Mouse (Mus musculus) midbrain, postnatal 0 days (tissue): ENCODE results near the gene Capza2. TPM values are rescaled to one million over a fixed set of nuclear protein-coding genes. Genes with fewer than 3 reads are reported as not detected.

ENCODE experiments used
- ATAC-seq: fragments of 200-750 bp; cut with Nextera tagmentation; 2 replicates; pipeline ENCODE4 v1.8.0; 2017; ENCODE audit warnings: moderate number of reproducible peaks, mild to moderate bottlenecking, moderate TSS enrichment, moderate library complexity; ENCODE audit not compliant: low FRiP score
- DNase-seq: peaks from one replicate; pipeline ENCODE4 v3.0.0-alpha.2; 2015; ENCODE audit warnings: low spot score
- H3K27ac ChIP-seq: fragments of 300-500 bp; sonication (generic); 2 replicates; pipeline ENCODE4 v1.5.1; 2014; ENCODE audit warnings: low read depth, mild to moderate bottlenecking, low read length, mixed read lengths
- H3K27me3 ChIP-seq: fragments of 300-500 bp; sonication (generic); 2 replicates; pipeline ENCODE4 v1.6.1; 2014; ENCODE audit warnings: low read length, control low read depth, mixed read lengths; ENCODE audit not compliant: insufficient read depth
- H3K36me3 ChIP-seq: fragments of 300-500 bp; sonication (generic); 2 replicates; pipeline ENCODE4 v1.6.1; 2014; ENCODE audit warnings: low read length, control low read depth, mixed read lengths; ENCODE audit not compliant: insufficient read depth
- H3K4me1 ChIP-seq: fragments of 300-500 bp; sonication (generic); 2 replicates; pipeline ENCODE4 v1.6.1; 2014; ENCODE audit warnings: mild to moderate bottlenecking, control low read depth, antibody characterized with exemption, low read length, mixed read lengths; ENCODE audit not compliant: insufficient read depth
- H3K4me2 ChIP-seq: fragments of 300-500 bp; sonication (generic); 2 replicates; pipeline ENCODE4 v1.6.1; 2014; ENCODE audit warnings: low read depth, mild to moderate bottlenecking, low read length, mixed read lengths; ENCODE audit not compliant: poor library complexity, severe bottlenecking
- H3K4me3 ChIP-seq: fragments of 300-500 bp; sonication (generic); 2 replicates; pipeline ENCODE4 v1.5.1; 2014; ENCODE audit warnings: low read depth, mild to moderate bottlenecking, low read length, moderate library complexity
- H3K9ac ChIP-seq: fragments of 300-500 bp; sonication (generic); replicated peaks from 2 replicates; pipeline ENCODE4 v1.6.1; 2014; ENCODE audit warnings: mild to moderate bottlenecking, low read length, moderate library complexity, mixed read lengths; ENCODE audit not compliant: poor library complexity, severe bottlenecking
- H3K9me3 ChIP-seq: fragments of 300-500 bp; sonication (generic); 2 replicates; pipeline ENCODE4 v1.6.1; 2016; ENCODE audit warnings: low read length, control low read depth
- CTCF ChIP-seq: IDR thresholded peaks from 2 replicates; pipeline ENCODE4 v1.5.1; 2016; ENCODE audit warnings: antibody characterized with exemption, mild to moderate bottlenecking
- WGBS: fragments of 180-500 bp; shearing (Covaris S2); extraction: QIAGEN DNeasy Blood & Tissue Kit; methylation state at CpG from one replicate; pipeline ENCODE4 v1.1.7; 2014; 5-methylcytosine and 5-hydroxymethylcytosine counted together
- polyA plus RNA-seq: library from polyadenylated mRNA; unstranded; fragments of >200 nt; fragmentation: Nextera tagmentation; extraction: Ambion mirVana; gene quantifications from 2 replicates; pipeline ENCODE4 v1.2.1, GENCODE M21; 2015
- total RNA-seq: library from RNA; depleted of rRNA; stranded (reverse); fragments of >200 nt; gene quantifications from 2 replicates; pipeline ENCODE4 v1.2.3, GENCODE M21; 2014; rRNA removed

The Capza2 gene
- total and polyA plus RNA-seq, 2 experiments from 2014 or later, result 136 to 233 TPM

DNA sequence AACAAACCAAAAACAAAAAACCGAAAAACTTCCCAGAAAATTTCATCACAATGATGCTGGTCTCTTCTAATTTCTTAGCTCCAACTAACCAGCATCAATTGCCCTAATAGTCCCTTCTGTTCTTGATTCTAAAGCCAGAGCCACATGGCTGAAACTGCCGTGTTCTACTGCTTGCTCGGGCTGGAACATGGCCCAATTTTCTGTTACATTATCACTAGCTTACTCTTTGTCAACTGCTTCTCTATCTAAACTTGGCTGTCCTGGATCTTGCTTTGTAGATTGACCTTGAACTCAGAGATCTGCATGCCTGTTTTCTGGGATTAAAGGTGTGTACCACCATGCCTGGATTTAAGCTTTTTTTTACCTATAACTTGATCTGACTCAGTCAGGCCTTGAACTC is 69.9 kb downstream of the Capza2 start:
- H3K4me1 ChIP-seq, result no peaks in the 10 kb centered on the region
- TF ChIP-seq CTCF, result no peak
- no peak overlapping the region for H3K27ac ChIP-seq
- no peaks in the 10 kb centered on the region for H3K27me3 ChIP-seq
- ATAC-seq (no peak), DNase-seq (no peak)
- no peak overlapping the region for H3K4me3 ChIP-seq
- H3K9ac ChIP-seq, result no peak overlapping the region
- no peak overlapping the region for H3K4me2 ChIP-seq
- no peaks in the 10 kb centered on the region for H3K9me3 ChIP-seq
- H3K36me3 ChIP-seq, result no peaks in the 10 kb centered on the region
- 95% methylated on average over 3 of the region's 3 CpGs for WGBS

Other genes starting within 250 kb of the Capza2 start
- 3.0 and 3.2 TPM in 2 replicates for gene Met, start 172.4 kb upstream of the Capza2 start, total RNA-seq
- 0.46 and 0.47 TPM in 2 replicates for gene Met, start 172.4 kb upstream of the Capza2 start, polyA plus RNA-seq
- gene St7, start 56.7 kb downstream of the Capza2 start, total RNA-seq, result 69.5 and 72.9 TPM in 2 replicates
- 35.9 and 39.4 TPM in 2 replicates for gene St7, start 56.7 kb downstream of the Capza2 start, polyA plus RNA-seq